Mouse (Mus musculus) spleen, postnatal 4 days (tissue): ENCODE results near the gene Clca2.

Experiments used
- DNase-seq, 2 experiments: peaks; one replicate each; pipeline ENCODE4 v3.0.0; 2022; ENCODE audit warnings: low spot score in 2 of 2

The Clca2 gene

DNA sequence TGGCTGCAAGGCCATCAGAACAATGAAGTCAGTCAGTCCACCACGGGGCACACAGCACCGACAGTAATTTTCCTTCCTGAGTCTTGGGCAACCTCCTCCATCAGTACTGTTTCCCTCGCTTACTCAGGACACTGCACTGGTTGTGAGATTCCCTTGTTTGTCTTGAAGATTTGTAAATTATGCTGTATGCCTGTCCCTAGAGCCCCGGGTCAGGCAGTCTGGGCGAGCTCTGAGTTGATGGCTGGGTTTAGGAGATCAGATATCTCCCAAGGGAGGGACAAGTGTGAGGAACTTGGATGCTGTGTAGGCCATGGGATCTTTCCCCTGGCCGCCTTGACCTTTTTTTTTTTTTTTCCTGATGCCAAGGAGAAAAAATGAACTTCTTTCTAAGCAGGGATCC, at the start of gene Clca2:
Clca2 (minus strand) TSS at position 153 of the 400 bp plus-strand sequence.
- DNase-seq, result no peak

DNA sequence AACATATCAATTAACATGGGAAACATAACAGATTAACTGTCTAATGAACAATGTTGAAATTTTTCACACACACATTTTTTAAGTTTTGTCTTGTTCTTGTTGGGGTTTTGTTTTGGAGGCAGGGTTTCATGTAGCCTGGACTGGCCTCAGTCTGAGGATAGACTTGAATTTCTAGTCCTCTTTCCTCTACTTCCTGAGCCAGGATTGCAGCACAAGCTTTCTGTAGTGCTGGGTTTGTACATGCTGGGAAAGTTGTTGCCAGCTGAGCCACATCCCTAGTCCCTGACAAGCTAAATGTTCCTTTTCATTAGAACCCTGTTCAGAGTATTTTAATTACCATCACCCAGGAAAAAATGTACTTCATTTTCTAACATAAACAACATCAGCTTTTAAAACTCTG, 48.7 kb upstream of the Clca2 start:
- DNase-seq, result no peak

DNA sequence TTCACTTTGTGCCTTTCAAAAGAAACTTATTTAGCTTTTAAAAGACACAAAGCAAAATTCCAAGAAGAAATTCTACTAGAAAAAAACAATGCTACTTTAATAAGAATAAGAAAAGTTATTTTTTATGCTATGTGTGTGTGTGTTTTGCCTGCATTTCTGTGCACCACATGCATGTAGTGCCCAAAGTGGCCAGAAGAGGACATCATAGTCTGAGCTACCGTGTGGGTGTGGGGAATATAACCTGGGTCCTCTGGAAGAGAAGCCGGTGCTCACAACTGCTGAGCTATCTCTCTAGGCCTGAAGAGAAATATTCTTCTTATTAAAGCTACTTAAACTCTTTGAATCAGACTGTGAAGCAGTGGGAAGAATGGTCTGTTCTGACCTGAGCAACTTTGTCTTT, 48.2 kb upstream of the Clca2 start:
- DNase-seq, result no peak

DNA sequence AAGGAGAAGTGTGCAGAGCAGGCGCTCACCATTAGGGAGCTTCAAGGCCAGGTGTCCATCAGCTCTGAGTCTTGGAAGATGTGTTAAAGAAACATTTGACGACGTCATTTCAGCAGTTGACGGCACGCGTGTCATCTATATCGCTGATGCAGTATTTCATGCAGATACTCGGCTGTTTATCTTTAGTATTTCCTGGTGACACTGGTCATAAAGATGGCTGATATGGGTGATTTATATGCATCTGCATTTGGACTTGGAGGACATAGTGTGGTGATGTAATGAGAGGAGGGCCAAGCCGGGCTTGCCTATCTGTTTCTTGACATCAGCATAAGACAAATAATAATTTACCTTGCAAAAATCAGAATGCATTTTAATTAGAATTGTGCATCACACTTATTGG, 47.6 kb upstream of the Clca2 start:
- no peak for DNase-seq

DNA sequence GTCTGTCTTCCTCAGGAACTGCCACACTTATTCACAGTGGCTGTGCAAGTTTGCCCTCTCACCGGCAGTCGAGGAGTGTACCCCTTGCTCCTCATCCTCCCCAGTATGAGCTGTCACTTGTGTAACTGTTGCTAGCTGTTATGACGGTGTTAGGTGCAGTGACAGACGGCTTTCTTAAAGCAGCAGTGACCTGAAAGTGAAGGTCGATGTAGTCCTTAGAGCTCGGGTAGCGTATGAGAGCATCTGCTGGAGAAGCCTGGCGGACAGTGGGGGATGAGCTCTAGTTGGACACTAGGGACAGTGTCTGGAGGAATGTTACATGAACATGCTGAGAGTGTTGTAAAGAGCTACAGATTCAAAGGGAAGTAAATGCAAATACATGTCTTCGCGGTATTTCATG, 44.6 kb upstream of the Clca2 start:
- no peak for DNase-seq

DNA sequence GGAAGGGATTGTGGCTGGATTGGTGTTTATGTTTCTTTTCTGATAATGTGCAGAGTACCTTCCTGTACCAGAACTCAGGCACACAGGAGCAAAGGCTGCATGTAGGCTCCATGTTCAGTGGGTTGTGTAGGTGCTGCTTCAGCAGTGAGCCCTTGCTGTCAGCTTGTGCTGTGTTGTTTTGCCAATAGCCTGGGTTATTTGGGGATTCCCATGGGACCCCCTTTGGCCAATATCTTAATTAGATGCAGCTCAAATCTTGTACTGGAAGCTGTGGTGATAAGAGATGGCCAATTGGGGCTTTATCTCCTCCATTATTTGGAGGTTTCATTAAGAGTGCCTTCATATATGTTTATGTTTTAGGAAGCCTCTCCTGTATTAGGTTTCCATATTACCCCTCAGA, 43.7 kb upstream of the Clca2 start:
- DNase-seq, result no peak

DNA sequence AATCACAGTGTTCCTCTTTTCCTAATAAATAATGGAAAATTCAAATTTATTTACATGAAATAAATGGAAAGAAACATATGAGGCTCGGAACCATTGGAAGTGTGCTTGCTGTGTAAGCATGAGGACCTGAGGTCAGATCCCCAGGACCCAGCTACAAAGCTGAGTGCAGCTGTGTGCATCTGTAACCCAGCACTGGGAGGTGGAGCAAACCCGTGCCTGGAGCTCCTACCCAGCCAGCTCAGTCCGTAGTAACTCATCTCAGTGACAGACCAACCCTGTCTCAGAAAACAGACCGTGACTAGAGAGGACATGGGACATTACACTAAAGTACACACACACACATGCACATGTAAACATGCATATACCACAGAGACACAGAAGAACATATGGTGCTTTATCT, 41.0 kb upstream of the Clca2 start:
- no peak for DNase-seq

DNA sequence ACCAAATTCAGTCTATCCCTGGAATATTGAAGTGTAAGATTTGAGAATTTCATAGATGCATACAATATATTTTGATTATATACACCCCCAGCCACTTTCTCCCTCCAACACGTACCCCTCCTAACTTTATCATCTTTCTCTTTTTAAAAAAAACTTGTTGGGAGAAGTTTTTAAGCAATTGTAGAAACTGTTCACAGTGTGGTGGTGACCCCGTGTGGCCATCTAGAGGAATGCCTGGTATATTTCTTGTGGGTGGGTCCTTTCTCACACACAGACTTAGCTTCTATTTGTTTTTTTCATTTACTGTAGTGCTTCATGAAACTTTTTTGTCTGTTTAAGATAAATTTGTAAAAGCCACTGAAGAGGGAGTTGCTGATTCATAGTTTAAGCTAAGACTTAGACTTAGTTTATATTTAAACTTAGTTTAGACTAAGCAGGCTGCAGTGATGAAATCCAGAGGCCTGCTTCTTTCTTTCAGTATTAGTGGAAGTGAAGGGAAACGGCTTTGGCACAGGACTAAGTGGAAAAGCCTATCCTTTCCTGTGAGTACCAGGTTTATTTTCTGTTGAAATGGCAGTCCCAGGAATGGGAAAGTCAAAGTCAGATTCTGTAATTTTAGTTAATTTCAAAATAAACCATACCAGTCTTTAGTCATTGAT, 32.1 kb upstream of the Clca2 start:
- no peak for DNase-seq

DNA sequence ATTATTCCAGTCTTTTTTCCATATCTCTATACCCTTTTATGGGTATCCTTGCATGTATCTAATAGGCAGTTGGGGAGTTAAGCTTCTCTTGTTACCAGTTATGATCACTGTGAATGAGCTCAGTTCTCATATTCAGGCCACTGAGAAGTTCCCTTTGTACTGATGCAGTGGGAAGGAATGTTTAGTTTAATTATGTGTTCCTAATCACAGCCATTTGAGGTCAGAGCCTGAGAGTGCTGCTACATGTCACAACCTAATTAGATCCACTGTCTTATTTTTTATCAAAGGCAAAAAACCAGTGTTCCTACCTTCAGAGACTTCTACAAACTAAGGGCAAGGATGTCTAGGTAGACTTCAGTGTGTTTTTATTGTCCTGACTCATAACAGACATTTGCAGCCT, 30.1 kb upstream of the Clca2 start:
- DNase-seq, result no peak

DNA sequence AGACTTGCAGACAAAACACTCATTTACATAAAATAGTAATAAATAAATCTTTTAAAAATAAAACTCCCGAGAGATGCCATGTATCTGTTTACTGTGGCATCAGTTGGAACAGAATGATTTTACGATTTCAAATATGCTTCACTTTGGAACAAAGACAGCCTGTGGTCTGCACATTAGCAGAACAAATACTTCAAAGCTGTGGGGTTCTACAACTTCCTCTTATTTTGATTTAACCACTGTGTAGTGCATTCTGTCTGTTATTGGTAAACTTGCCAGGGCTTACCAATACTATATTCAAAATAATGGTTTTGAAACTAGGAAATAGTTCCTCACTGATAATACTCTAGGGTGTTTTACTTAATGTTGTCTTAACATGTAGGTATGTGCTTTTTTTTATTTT, 27.4 kb upstream of the Clca2 start:
- no peak for DNase-seq

DNA sequence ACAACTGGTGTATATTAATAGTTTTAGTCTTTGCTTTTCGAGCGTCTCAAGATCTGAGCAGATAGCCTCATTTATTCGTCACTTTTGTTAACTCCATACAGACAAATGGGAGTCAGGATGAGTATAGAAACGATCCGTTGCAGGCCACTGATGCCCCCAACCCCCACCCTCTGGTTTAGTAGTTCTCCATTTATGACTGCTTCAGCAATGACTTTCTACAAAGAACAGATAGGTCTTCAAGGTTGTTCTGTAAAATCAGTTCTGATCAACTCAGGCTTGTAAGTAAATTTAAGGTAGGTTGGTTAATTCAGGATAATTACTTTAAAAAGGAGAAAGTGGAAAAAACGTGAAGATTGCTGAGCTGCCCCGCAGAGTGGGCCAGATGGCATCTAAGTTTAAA, 20.2 kb upstream of the Clca2 start:
- DNase-seq, result no peak

DNA sequence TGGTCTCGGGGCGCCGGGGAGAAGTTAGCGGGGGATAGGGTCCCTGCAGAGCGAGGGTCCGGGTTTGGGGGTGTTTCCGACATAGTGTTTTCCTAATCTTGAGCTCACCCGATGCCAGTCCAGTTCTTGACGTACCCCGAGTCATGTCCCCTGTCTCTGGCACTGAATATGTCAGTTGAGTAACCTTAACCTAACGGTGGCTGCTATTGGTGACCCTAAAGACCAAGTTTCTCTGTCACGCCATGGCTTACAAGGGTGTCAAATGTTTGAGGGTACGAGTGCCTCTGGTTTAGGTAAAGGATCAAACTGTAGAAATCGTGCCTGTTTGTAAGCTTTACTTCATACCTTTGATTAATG, 19.7 kb upstream of the Clca2 start:
- DNase-seq, result no peak

DNA sequence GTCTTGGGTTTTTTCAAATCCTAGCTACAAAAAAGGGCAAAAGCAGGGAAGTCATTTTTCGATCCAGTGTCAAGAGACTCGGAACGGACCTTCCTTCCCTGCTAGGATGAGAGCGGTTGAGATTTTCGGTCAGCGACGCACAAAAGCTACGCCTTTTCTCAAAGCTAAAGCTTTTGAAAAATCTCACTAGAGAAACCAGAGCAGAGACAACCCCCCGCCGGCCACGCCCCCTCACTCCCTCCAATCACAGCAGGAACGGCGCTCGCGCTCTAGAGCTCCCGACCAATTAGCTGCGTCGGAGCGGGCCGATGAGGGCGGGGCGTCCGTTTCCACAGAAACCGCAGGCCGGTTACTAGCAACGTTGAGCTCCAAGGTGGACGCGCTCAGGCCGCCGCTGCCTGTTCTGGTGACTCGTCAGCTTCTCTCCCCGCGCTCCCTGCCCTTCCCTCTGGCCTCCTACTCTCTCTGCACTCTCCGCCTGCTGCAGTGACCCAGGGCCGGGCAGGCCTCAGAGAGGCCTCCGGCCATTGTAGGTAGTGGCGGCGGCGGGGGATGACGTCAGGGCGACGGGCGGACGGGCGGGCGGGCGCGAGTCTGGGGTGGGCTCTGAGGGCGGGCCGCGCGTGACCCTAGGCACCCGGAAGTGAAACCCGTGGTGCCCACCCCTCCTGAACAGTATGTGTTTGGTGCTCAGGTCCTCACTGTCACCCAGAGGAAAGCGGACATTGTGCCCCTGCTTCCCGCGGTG, 19.2 kb upstream of the Clca2 start, which contains the start of gene Odf2l:
Odf2l (plus strand) TSS at position 335 of the 748 bp plus-strand sequence.
- DNase-seq, result peak; percentile 95 to 98

DNA sequence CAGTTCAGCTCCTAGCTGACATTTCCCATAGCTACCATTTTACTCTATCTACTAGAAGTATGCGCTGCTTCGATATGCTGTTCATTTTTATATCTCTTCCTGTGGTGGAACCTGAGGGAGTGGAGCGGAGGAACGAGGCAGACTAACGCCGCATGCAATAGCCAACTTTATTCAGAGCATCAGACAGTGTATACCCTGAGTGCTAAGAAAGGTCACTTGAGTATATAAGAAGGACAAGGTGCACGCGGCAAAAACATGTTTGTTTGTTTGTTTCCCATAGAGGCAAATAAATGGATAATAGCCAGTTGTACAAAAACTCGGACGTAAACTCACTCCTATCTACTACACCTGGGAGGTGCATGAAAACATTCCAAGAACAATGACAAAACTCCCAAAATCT, 18.4 kb upstream of the Clca2 start:
- DNase-seq, result no peak

DNA sequence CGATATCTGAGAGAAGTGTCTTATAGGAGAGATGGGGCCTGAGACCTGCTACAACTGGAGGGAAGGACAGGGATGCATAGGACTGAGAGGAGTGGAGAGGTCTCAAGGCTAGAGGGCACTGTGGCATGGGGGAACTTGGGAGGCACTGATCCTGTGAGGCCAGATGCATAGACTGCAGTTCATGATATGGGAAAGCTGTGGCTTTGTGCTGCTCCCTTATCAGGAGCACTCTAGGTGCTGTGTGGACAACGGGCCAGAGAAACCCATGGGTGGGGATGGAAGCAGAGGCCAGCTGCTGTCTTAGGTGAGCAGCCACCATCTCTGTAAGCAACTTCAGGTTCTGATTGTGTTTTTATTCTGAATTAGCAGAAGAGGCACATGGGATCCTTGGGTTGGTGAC, 15.9 kb upstream of the Clca2 start:
- DNase-seq, result no peak

DNA sequence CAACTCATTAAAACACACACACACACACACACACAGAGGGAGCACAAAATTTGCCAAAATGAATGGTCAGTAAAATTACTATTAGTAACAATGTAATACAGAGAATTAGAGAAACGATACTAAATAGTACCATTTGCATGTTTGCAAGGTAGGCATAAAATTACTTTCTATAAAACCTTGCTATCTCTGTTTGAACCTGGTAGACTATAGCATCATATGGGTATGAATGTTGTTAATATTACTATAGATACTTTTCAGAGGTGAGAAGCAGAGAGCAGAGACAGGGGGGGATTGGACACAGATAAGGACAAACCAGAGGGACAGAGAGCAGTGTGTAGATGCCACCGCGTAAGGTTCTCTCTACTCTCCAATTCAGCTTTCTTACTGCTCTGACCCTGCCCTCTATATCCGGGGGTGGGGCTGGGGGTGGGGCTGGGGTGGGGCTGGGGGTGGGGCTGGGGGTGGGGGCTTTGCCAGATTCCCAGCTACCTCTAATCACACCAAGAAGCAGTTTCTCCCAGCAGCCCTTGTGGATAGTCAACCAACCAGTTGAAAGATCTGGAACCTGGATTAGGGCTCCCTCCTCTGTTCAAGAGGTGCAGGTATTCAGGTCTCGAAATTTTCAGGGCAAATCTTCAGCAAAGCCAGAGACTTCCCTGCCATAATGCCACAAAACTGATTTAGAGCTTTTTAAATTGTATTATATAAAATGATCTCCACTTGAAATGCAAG, 6.7 kb upstream of the Clca2 start:
- DNase-seq, result no peak

DNA sequence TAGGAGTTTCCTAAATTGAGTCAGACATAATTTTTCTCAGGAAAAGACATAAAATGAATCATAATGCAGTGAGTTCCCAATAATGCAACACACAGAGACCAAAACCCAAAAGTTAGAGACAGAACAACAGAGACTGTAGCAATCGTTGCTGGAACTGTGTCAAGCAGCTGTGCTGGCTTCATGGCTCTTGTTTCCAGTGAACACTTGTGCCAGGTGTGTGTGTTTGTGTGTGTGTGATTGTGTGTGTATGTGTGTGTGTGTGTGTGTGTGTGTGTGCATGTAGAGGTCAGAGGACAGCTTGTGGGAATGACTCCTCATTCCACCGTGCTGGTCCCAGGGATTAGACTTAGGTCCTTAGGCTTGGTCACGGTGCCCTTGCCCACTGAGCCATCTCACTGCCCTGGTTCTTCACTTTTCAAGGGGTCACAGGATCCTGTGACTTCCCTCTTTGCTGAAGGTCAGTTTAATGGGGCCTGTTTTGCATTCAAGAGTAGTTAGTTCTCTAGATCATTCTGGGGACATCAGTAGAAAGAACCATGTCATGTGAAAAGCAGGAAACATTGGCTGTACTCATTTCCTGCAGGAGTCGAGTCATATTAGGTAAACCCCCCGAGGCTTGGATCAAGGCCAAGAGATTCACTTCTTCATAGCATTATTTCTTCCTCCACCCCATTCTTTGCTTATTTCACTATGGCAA, 6.0 kb upstream of the Clca2 start:
- no peak for DNase-seq

DNA sequence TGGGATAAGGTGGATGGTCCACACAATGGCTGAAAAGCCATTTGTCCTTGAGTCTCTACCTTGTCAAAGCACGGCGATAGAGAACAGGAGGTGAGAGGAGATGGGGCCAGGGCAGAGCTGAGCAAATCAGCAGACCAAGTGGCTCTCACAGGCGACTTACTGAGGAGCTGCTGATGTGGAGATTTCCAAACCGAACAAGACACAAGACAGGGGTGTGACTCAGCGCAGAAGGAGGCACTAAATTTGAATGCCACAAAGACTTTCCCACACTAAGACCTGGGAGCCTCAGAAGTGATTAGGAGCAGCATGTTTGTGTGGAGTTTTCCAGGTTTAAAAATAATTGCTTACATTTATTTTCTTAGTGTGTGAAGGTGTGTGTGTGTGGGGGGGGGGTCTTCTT, 4.5 kb upstream of the Clca2 start:
- DNase-seq, result no peak

DNA sequence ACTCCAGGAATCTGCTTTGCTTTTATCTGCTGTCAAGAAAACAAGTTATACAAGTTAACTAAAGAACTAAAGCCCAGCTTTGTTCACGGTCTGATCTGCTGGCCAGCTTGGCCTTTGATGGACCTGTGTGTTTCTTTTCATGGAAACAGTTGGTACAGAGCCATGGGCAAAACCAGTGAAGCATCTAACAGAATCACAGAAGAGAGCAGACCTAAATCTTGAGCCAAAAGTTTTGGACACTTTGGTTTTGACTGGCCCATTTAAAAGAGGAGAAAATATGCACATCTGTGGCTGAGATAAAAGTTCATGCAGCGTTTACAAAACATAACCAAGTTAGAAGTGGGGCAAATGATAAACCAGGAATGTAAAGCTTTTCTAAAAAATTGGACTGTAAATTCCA, 4.1 kb upstream of the Clca2 start:
- DNase-seq, result no peak

DNA sequence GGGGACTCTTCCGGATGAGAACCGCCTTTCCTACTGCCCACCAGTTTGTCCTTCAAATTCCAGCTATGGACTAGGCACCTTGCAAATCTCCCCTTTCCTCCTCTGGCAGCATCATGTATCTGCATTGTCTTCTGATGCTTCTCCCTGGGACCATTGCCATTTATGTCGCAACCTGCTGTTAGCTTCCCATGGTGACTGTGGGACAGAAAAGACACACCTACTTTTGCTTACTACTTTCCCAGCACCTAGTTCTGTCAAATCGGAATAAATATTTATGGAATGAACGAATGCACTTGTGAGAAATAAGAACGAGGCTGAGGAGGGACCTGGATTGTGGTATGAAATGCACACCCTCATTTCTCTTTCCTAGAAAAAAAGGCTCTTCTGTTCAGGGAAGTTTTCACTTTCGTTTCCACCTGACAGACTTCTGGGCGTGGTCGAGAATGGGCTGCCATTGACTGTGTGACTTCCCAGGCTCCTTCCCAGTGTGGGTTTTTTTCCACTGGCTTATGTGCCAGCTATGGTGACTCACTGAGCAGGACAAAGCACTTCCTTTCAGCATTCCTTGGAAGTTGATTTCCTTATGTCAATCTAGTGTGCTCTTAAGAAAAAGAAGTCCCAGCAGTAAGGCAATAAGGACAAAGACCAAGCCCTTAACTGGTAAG, 2.8 kb upstream of the Clca2 start:
- no peak for DNase-seq

DNA sequence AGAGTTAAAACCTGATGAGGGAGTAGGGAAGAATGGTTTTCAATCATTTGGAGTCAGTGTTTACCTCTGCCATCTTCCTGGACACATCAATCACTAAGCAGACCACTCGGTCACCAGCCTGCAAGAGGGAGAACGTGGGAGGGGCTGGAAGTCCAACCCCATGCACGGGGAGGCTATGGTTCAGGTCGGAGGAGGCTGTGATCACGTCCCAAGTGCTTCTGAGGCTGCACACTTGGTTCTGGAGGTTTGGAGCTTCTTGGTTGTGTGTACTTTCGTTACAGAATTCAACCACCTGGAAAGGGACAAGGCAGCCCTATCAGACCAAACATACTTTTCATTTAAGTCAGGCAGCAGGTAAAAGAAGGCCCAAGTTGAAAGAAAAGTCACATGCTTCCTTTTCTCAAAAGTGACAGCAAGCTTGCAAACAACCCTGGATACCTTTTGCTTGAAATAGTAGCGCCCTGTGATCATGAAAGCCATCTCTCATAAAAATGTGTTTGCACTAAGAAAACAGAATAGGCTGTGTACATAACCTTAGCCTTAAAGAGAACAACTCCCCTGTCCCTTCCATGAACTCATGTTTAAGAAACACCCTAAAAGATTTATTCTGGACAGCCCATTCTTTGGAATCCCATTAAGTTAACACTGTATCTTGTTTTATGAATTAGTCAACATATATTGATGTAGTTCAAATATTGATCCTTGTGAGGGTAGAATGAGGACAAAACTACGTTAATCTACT, 11.2 kb downstream of the Clca2 start:
- DNase-seq, result no peak
